Mouse (Mus musculus): Measurements from ENCODE around the gene Itgad. TPM values are rescaled to one million over a fixed set of nuclear protein-coding genes. Genes with fewer than 3 reads are reported as not detected.

Itgad gene
- polyA plus RNA-seq, 1 experiment = 61.3 TPM

DNA sequence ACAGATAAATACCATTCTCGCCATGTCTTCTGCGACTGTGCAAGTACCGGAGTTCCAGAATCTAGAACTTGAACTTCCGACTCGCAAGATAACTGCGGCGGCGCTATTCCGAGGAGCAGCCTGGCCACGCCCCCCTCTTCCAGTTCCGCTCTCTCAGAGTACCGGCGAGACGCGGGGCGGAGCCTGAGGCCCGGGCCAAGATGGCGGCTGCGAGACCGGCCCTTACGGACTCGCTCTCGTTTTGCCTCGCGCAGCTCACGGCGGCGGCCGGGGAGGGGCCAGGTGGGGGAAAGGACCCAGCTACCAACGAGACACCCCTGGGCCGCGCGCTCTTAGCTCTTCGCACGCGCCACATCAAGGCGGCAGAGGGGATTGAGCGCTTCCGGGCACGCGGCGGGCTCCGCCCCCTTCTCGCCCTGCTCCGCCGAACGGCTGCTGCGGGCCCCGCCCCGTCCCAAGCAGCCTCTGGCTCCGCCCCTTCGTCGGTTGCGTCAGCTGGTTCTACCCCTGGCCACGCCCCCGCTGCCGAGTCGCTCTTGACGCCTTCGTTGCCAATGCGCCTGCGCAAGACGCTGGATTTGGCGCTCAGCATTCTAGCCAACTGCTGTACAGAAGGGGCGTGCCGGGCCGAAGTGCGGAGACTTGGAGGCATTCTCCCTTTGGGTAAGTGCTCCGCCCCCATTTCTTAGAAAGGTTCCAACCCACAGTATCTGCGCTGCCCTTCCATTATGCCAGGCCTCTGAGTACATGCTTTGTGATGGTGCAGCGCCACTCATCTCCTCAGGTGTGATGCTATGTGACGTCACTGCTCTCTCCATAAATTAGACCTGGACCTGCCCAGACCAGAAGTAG is 84.0 kb downstream of the Itgad start, which contains the start of gene 9130023H24Rik:
Gene 9130023H24Rik (minus strand): TSS at position 105 of the 852 bp plus-strand sequence.
- TF ChIP-seq POLR2A (IDR thresholded peaks at IDR 0.05; ENCODE audit: low read depth, low read length) (peak; percentile 62), CTCF (IDR thresholded peaks at IDR 0.05; ENCODE audit: extremely low read depth, insufficient read depth, insufficient read length, insufficient replicate concordance) (no peak)
- peak within 1 kb of the TSS; percentile 82 for H3K4me3 ChIP-seq (ENCODE audit: extremely low read depth, insufficient read depth, insufficient read length)
- under 1% methylated on average over 72 of the region's 72 CpGs for WGBS

GRCm38 (mm10) chr7:128238991-128239390 is 84.8 kb downstream of the Itgad start:
- H3K4me1 ChIP-seq (ENCODE audit: control insufficient read depth, insufficient read depth, insufficient read length) = peaks cover 3% of the 10 kb centered on the region; the same call in 1 of the 2 replicates
- TF ChIP-seq CTCF (IDR thresholded peaks at IDR 0.05; ENCODE audit: extremely low read depth, insufficient read depth, insufficient read length, insufficient replicate concordance) = no peak
- TF ChIP-seq POLR2A (IDR thresholded peaks at IDR 0.05; ENCODE audit: low read depth, low read length) = no peak
- no peak overlapping the region for H3K4me3 ChIP-seq (ENCODE audit: extremely low read depth, insufficient read depth, insufficient read length)
- peak in 1 of 2 experiments; percentile 19 for DNase-seq (ENCODE audit: low read depth in 1 of 2, low spot score in 2 of 2)
- H3K27ac ChIP-seq (ENCODE audit: insufficient read depth, low read length) = no peak overlapping the region
- no peaks in the 10 kb centered on the region for H3K27me3 ChIP-seq (ENCODE audit: control insufficient read depth, insufficient read depth, low read length)
- peaks cover 24% of the 10 kb centered on the region for H3K36me3 ChIP-seq (ENCODE audit: control insufficient read depth, insufficient read depth, low read length)
- 32% methylated on average over 4 of the region's 4 CpGs for WGBS

More for the DNA sequence above, 84.0 kb downstream of the Itgad start, which contains the start of gene 9130023H24Rik:
- no peaks in the 10 kb centered on the region for H3K27me3 ChIP-seq (ENCODE audit: control insufficient read depth, insufficient read depth, low read length)
- peaks cover 20% of the 10 kb centered on the region for H3K36me3 ChIP-seq (ENCODE audit: control insufficient read depth, insufficient read depth, low read length)
- H3K27ac ChIP-seq (ENCODE audit: insufficient read depth, low read length) = peak within 1 kb of the TSS; percentile 99
- peaks cover 3% of the 10 kb centered on the region; the same call in 1 of the 2 replicates for H3K4me1 ChIP-seq (ENCODE audit: control insufficient read depth, insufficient read depth, insufficient read length)
- peak; percentile 98 to 100 for DNase-seq (ENCODE audit: low read depth in 1 of 2, low spot score in 2 of 2)

GRCm38 (mm10) chr7:128240131-128240784 is 86.1 kb downstream of the Itgad start:
- no peak for TF ChIP-seq POLR2A (IDR thresholded peaks at IDR 0.05; ENCODE audit: low read depth, low read length)
- no peak for TF ChIP-seq CTCF (IDR thresholded peaks at IDR 0.05; ENCODE audit: extremely low read depth, insufficient read depth, insufficient read length, insufficient replicate concordance)
- Histone ChIP-seq H3K4me3 (ENCODE audit: extremely low read depth, insufficient read depth, insufficient read length) (no peak overlapping the region), H3K27ac (ENCODE audit: insufficient read depth, low read length) (no peak overlapping the region), H3K36me3 (ENCODE audit: control insufficient read depth, insufficient read depth, low read length) (peaks cover 30% of the 10 kb centered on the region), H3K27me3 (ENCODE audit: control insufficient read depth, insufficient read depth, low read length) (no peaks in the 10 kb centered on the region), H3K4me1 (ENCODE audit: control insufficient read depth, insufficient read depth, insufficient read length) (peaks cover 3% of the 10 kb centered on the region; the same call in 1 of the 2 replicates)
- DNase-seq (ENCODE audit: low read depth in 1 of 2, low spot score in 2 of 2) = no peak
- WGBS = 93% methylated on average over 27 of the region's 27 CpGs

DNA sequence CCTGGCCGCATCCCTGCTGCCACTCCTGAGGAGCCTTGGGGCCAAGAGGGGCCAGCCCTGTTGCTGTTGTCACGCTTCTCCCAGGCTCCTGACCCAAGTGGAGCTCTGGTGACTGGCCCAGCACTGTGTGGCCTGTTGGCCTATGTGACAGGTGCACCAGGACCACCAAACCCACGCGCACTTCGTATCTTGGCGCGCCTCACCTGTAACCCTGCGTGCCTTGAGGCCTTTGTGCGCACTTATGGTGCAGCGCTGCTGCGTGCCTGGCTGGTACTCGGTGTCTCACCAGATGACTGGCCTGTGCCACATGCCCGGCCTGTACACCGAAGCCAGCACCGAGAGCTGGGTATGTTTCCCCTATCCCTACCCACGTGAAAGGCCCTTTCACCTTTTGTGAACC is 88.2 kb downstream of the Itgad start:
- H3K36me3 ChIP-seq (ENCODE audit: control insufficient read depth, insufficient read depth, low read length) = peaks cover 30% of the 10 kb centered on the region
- H3K4me3 ChIP-seq (ENCODE audit: extremely low read depth, insufficient read depth, insufficient read length) = no peak overlapping the region
- WGBS = 97% methylated on average over 16 of the region's 16 CpGs
- 0 out of 2 replicates have a peak, but pooled peaks cover 3% of the 10 kb centered on the region for H3K27me3 ChIP-seq (ENCODE audit: control insufficient read depth, insufficient read depth, low read length)
- no peak for DNase-seq (ENCODE audit: low read depth in 1 of 2, low spot score in 2 of 2)
- no peak overlapping the region for H3K27ac ChIP-seq (ENCODE audit: insufficient read depth, low read length)
- H3K4me1 ChIP-seq (ENCODE audit: control insufficient read depth, insufficient read depth, insufficient read length) = no peaks in the 10 kb centered on the region; the same call in 1 of the 2 replicates
- TF ChIP-seq CTCF (IDR thresholded peaks at IDR 0.05; ENCODE audit: extremely low read depth, insufficient read depth, insufficient read length, insufficient replicate concordance) = no peak
- TF ChIP-seq POLR2A (IDR thresholded peaks at IDR 0.05; ENCODE audit: low read depth, low read length) = no peak

DNA sequence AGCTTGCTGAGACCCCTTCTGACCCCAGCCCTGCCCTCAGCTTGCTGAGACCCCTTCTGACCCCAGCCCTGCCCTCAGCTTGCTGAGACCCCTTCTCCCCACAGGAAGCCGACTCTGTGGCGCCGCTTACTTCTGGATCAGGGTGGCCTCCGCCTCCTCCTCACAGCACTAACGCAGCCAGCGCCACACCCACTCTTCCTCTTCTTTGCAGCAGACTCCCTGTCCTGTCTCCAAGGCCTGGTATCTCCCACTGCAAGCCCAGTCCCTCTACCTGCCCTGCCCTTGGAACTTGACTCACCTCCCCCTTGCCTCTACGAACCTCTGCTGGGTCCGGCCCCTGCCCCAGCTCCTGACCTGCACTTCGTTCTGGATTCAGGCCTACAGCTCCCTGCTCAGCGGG is 89.7 kb downstream of the Itgad start:
- H3K4me1 ChIP-seq (ENCODE audit: control insufficient read depth, insufficient read depth, insufficient read length) = no peaks in the 10 kb centered on the region
- WGBS = 96% methylated on average over 10 of the region's 10 CpGs
- no peak overlapping the region for H3K4me3 ChIP-seq (ENCODE audit: extremely low read depth, insufficient read depth, insufficient read length)
- H3K27me3 ChIP-seq (ENCODE audit: control insufficient read depth, insufficient read depth, low read length) = 0 out of 2 replicates have a peak, but pooled peaks cover 3% of the 10 kb centered on the region
- TF ChIP-seq POLR2A (IDR thresholded peaks at IDR 0.05; ENCODE audit: low read depth, low read length) (no peak), CTCF (IDR thresholded peaks at IDR 0.05; ENCODE audit: extremely low read depth, insufficient read depth, insufficient read length, insufficient replicate concordance) (no peak)
- peaks cover 30% of the 10 kb centered on the region for H3K36me3 ChIP-seq (ENCODE audit: control insufficient read depth, insufficient read depth, low read length)
- no peak for DNase-seq (ENCODE audit: low read depth in 1 of 2, low spot score in 2 of 2)
- H3K27ac ChIP-seq (ENCODE audit: insufficient read depth, low read length) = no peak overlapping the region

DNA sequence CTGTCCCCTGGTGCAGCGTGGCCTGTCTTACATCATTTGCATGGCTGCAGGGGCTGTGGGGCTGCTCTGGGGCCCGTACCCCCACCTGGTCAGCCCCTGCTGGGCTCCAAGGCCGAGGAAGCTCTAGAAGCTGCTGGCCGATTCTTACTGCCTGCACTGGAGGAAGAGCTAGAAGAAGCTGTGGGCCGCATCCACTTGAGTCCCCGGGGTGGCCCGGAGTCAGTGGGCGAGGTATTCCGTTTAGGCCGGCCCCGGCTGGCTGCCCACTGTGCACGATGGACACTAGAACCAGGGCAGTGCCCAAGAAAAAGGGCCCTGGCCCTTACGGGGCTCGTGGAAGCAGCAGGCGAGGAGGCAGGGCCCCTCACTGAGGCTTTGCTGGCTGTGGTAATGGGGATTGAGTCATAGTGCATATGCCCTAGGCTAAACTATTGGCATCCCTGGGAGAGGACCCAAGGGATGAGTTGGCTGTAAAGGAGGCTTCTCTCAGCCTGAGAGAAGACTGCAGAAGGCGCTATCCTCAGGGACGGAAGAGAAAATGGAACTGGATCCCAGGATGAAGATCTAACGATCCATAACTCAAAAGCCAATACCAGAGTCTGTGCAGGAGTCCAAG is 90.3 kb downstream of the Itgad start:
- no peak for DNase-seq (ENCODE audit: low read depth in 1 of 2, low spot score in 2 of 2)

More for the DNA sequence above, 90.3 kb downstream of the Itgad start:
- 0 out of 2 replicates have a peak, but pooled peaks cover 3% of the 10 kb centered on the region for H3K27me3 ChIP-seq (ENCODE audit: control insufficient read depth, insufficient read depth, low read length)
- 96% methylated on average over 18 of the region's 18 CpGs for WGBS
- peaks cover 30% of the 10 kb centered on the region for H3K36me3 ChIP-seq (ENCODE audit: control insufficient read depth, insufficient read depth, low read length)
- no peak overlapping the region for H3K27ac ChIP-seq (ENCODE audit: insufficient read depth, low read length)
- no peak for TF ChIP-seq CTCF (IDR thresholded peaks at IDR 0.05; ENCODE audit: extremely low read depth, insufficient read depth, insufficient read length, insufficient replicate concordance)
- no peaks in the 10 kb centered on the region for H3K4me1 ChIP-seq (ENCODE audit: control insufficient read depth, insufficient read depth, insufficient read length)
- no peak overlapping the region for H3K4me3 ChIP-seq (ENCODE audit: extremely low read depth, insufficient read depth, insufficient read length)

Data from spleen, adult 2 months (tissue).